Mouse (Mus musculus): Measurements from ENCODE around the gene Rasgef1a. TPM values are rescaled to one million over a fixed set of nuclear protein-coding genes. Genes with fewer than 3 reads are reported as not detected.

The Rasgef1a gene
- polyA plus RNA-seq, 1 experiment = 0.11 TPM

DNA sequence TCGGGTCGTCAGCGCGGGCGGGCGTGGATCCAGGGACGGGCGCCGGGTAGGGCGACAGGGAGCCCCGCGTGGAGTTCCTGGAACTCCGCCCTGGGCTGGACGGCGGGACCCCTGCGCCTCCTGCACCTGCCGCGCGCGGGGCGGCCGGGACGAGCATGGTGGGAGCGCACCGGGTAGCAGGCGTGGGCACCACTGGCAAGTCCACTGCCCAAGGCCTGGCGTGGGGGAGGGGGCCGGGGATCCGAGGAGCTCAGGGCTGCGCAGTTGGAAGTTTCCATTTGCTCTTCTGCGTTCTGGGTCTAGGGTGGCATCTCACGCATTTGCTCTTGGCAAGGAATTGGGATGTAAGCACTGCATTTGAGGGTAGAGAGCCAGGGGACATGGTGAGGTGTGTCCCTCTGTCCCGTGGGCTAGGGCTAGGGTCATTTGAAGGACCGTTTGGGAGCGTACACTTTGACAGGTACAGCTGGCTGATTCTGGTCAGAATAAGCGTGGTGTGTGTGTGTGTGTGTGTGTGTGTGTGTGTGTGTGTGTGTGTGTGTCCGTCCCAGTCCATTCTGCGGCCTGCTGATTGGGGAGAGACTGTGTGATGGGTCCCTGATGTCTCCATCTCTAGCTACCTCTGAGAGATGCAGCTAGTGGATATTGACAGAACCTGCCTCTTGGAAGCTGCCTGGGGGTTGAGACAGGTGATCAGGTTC is 528 bp downstream of the Rasgef1a start:
- Histone ChIP-seq H3ac (ENCODE audit: control insufficient read depth, insufficient read length) (no peak overlapping the region), H3K79me2 (ENCODE audit: control insufficient read depth, insufficient read depth) (no peaks in the 10 kb centered on the region), H3K36me3 (ENCODE audit: control insufficient read depth, insufficient read depth) (no peaks in the 10 kb centered on the region), H3K4me3 (no peak overlapping the region), H3K27me3 (ENCODE audit: control insufficient read depth, insufficient read depth, insufficient read length) (peaks cover 43% of the 10 kb centered on the region), H3K4me2 (ENCODE audit: low read depth) (no peak overlapping the region)
- TF ChIP-seq MYOG (IDR thresholded peaks at IDR 0.05; ENCODE audit: control insufficient read depth in 1 of 3, insufficient read depth in 1 of 3, insufficient read length in 2 of 3, low read depth in 2 of 3) (no peak), MYOD1 (IDR thresholded peaks at IDR 0.05; ENCODE audit: control insufficient read depth in 1 of 3, insufficient read length in 2 of 3, low read depth in 2 of 3) (no peak), POLR2A (IDR thresholded peaks at IDR 0.05; ENCODE audit: insufficient read length, low read depth) (no peak), POLR2AphosphoS2 (IDR thresholded peaks at IDR 0.05; ENCODE audit: insufficient read length, low read depth) (no peak), REST (IDR thresholded peaks at IDR 0.05; ENCODE audit: insufficient read depth, insufficient read length) (no peak), USF1 (IDR thresholded peaks at IDR 0.05; ENCODE audit: low read depth) (no peak), CEBPB (IDR thresholded peaks at IDR 0.05; ENCODE audit: insufficient read depth, poor library complexity, severe bottlenecking) (no peak), MAX (IDR thresholded peaks at IDR 0.05; ENCODE audit: low read depth) (no peak)

DNA sequence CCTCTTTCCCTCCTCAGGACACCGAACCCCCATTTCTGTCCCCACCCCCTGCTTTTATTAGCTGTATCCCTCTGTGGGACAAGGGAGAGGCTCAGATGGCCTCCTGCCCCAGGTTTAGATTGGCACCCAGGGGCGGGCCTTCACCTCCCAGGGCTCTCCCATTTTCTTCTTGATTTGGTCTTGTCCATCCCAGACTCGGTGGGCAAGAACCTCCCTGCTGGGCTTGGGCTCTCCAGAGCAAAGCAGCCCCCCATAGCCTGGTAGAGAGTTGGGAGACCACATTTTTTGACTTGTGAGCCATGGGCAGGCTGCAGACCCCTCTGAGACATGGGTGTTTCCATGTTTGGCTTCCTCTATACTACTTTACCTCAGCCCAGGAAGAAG is 1.1 kb downstream of the Rasgef1a start:
- H3K4me2 ChIP-seq (ENCODE audit: low read depth) = no peak overlapping the region
- no peak overlapping the region for H3ac ChIP-seq (ENCODE audit: control insufficient read depth, insufficient read length)
- no peaks in the 10 kb centered on the region for H3K36me3 ChIP-seq (ENCODE audit: control insufficient read depth, insufficient read depth)
- TF ChIP-seq REST (IDR thresholded peaks at IDR 0.05; ENCODE audit: insufficient read depth, insufficient read length) (no peak), POLR2AphosphoS2 (IDR thresholded peaks at IDR 0.05; ENCODE audit: insufficient read length, low read depth) (no peak), MYOG (IDR thresholded peaks at IDR 0.05; ENCODE audit: control insufficient read depth in 1 of 3, insufficient read depth in 1 of 3, insufficient read length in 2 of 3, low read depth in 2 of 3) (no peak), E2F4 (IDR thresholded peaks at IDR 0.05; ENCODE audit: insufficient read depth) (no peak), SRF (IDR thresholded peaks at IDR 0.05; ENCODE audit: control insufficient read depth, insufficient read length, low read depth) (no peak), CEBPB (IDR thresholded peaks at IDR 0.05; ENCODE audit: insufficient read depth, poor library complexity, severe bottlenecking) (no peak), MYOD1 (IDR thresholded peaks at IDR 0.05; ENCODE audit: control insufficient read depth in 1 of 3, insufficient read length in 2 of 3, low read depth in 2 of 3) (no peak), MAX (IDR thresholded peaks at IDR 0.05; ENCODE audit: low read depth) (no peak), POLR2A (IDR thresholded peaks at IDR 0.05; ENCODE audit: insufficient read length, low read depth) (no peak)
- H3K27me3 ChIP-seq (ENCODE audit: control insufficient read depth, insufficient read depth, insufficient read length) = peaks cover 47% of the 10 kb centered on the region
- H3K79me2 ChIP-seq (ENCODE audit: control insufficient read depth, insufficient read depth) = no peaks in the 10 kb centered on the region
- H3K4me3 ChIP-seq = no peak overlapping the region

DNA sequence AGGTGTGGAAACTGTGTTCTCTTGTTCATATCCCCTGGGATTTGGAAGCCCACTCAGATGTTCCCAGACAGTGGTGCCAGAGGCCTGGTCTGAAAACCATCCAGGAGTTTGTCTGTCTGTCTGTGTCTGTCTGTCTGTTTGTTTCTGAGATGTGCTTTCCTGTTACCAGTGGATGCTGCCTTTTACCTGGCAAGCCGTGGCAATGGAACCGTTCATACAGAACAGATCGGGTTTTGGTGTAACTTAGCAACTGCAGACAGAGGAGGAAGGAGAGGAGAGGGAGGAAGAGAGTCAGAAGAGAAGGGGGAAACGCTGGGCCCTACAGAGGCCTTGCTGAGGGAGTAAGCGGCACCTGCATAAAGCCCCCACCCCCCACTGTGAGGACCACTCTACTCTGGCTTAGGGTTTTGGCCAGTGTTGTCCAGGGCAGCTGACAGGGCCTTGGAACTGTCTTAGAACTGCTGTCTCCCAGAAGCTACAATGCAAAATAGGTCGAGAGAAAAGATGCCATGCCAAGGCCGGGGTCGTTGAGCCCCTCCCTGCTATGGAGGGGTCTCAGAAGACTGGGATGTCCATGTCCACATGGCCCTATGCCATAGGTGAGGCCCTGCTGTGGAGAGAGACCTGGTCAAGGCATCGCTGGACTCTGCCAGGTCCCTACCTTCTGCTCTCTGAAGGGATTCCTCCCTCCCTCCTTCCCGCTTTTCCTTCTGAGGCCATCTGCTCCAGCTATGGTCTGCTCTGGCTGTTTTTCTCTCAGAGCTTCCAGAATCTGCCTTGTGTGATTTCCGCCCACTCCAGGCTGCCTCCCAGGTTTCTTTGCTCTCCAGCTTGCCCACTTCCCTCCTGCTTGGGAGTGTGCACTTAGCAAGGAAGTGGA is 2.0 kb downstream of the Rasgef1a start:
- TF ChIP-seq POLR2A (IDR thresholded peaks at IDR 0.05; ENCODE audit: insufficient read length, low read depth) = no peak
- no peak for TF ChIP-seq TCF12 (IDR thresholded peaks at IDR 0.05; ENCODE audit: insufficient read depth, poor library complexity, severe bottlenecking)
- TF ChIP-seq E2F4 (IDR thresholded peaks at IDR 0.05; ENCODE audit: insufficient read depth) = no peak
- TF ChIP-seq MYOG (IDR thresholded peaks at IDR 0.05; ENCODE audit: control insufficient read depth in 1 of 3, insufficient read depth in 1 of 3, insufficient read length in 2 of 3, low read depth in 2 of 3) = no peak
- TF ChIP-seq MYOD1 (IDR thresholded peaks at IDR 0.05; ENCODE audit: control insufficient read depth in 1 of 3, insufficient read length in 2 of 3, low read depth in 2 of 3) = no peak
- TF ChIP-seq CEBPB (IDR thresholded peaks at IDR 0.05; ENCODE audit: insufficient read depth, poor library complexity, severe bottlenecking) = no peak
- no peak for TF ChIP-seq USF1 (IDR thresholded peaks at IDR 0.05; ENCODE audit: low read depth)
- TF ChIP-seq MAX (IDR thresholded peaks at IDR 0.05; ENCODE audit: low read depth) = no peak
- no peak for TF ChIP-seq REST (IDR thresholded peaks at IDR 0.05; ENCODE audit: insufficient read depth, insufficient read length)
- TF ChIP-seq SRF (IDR thresholded peaks at IDR 0.05; ENCODE audit: control insufficient read depth, insufficient read length, low read depth) = no peak
- TF ChIP-seq POLR2AphosphoS2 (IDR thresholded peaks at IDR 0.05; ENCODE audit: insufficient read length, low read depth) = no peak
- TF ChIP-seq TCF3 (IDR thresholded peaks at IDR 0.05; ENCODE audit: insufficient read length, low read depth) = no peak
- peaks cover 54% of the 10 kb centered on the region for H3K27me3 ChIP-seq (ENCODE audit: control insufficient read depth, insufficient read depth, insufficient read length)
- no peaks in the 10 kb centered on the region for H3K36me3 ChIP-seq (ENCODE audit: control insufficient read depth, insufficient read depth)
- H3ac ChIP-seq (ENCODE audit: control insufficient read depth, insufficient read length) = no peak overlapping the region
- H3K4me3 ChIP-seq = no peak overlapping the region
- no peaks in the 10 kb centered on the region for H3K79me2 ChIP-seq (ENCODE audit: control insufficient read depth, insufficient read depth)
- H3K4me2 ChIP-seq (ENCODE audit: low read depth) = no peak overlapping the region

DNA sequence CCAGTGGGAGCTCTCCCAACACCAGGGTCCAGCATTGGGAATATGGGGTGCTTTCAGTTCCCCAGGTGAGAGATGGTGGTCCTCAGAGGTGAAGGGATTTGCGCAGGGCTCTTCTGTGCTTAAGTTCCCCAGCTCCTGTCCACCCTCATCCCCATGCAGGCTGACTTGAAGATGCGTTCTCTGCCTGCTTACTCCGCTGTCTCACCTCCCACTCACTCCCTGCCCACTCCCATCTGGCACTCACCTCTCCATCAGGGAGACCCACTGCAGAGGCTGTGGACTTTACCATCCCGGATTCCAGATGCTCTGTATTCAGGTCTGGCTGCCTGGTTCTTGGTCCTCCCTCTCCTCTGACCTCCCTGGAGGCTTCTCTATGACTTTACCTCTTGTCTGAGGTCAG is 3.6 kb downstream of the Rasgef1a start:
- Histone ChIP-seq H3K36me3 (ENCODE audit: control insufficient read depth, insufficient read depth) (no peaks in the 10 kb centered on the region), H3ac (ENCODE audit: control insufficient read depth, insufficient read length) (no peak overlapping the region), H3K4me3 (no peak overlapping the region), H3K79me2 (ENCODE audit: control insufficient read depth, insufficient read depth) (no peaks in the 10 kb centered on the region), H3K4me2 (ENCODE audit: low read depth) (no peak overlapping the region), H3K27me3 (ENCODE audit: control insufficient read depth, insufficient read depth, insufficient read length) (peaks cover 69% of the 10 kb centered on the region)
- TF ChIP-seq POLR2AphosphoS2 (IDR thresholded peaks at IDR 0.05; ENCODE audit: insufficient read length, low read depth) (no peak), SRF (IDR thresholded peaks at IDR 0.05; ENCODE audit: control insufficient read depth, insufficient read length, low read depth) (no peak), E2F4 (IDR thresholded peaks at IDR 0.05; ENCODE audit: insufficient read depth) (no peak), TCF3 (IDR thresholded peaks at IDR 0.05; ENCODE audit: insufficient read length, low read depth) (no peak), MYOD1 (IDR thresholded peaks at IDR 0.05; ENCODE audit: control insufficient read depth in 1 of 3, insufficient read length in 2 of 3, low read depth in 2 of 3) (no peak), MAX (IDR thresholded peaks at IDR 0.05; ENCODE audit: low read depth) (no peak), REST (IDR thresholded peaks at IDR 0.05; ENCODE audit: insufficient read depth, insufficient read length) (no peak), POLR2A (IDR thresholded peaks at IDR 0.05; ENCODE audit: insufficient read length, low read depth) (no peak), TCF12 (IDR thresholded peaks at IDR 0.05; ENCODE audit: insufficient read depth, poor library complexity, severe bottlenecking) (no peak), CEBPB (IDR thresholded peaks at IDR 0.05; ENCODE audit: insufficient read depth, poor library complexity, severe bottlenecking) (no peak), USF1 (IDR thresholded peaks at IDR 0.05; ENCODE audit: low read depth) (no peak), MYOG (IDR thresholded peaks at IDR 0.05; ENCODE audit: control insufficient read depth in 1 of 3, insufficient read depth in 1 of 3, insufficient read length in 2 of 3, low read depth in 2 of 3) (no peak)
